Mouse (Mus musculus) pancreas, adult 10 weeks (tissue): ENCODE measurements around the gene Htatip2. TPM values are rescaled to one million over a fixed set of nuclear protein-coding genes. Genes with fewer than 3 reads are reported as not detected.

Source experiments
- polyA plus RNA-seq: library from polyadenylated mRNA; stranded (reverse); fragments of 350-450 nt; fragmentation: Illumina TruSeq; extraction: RNeasy Lipid Tissue Mini Kit (QIAGEN cat#74804); gene quantifications from one replicate; pipeline ENCODE4 v1.2.3, GENCODE M21; 2015; ENCODE audit warnings: low read depth, low replicate concordance; ENCODE audit not compliant: insufficient read depth

Htatip2 gene
- polyA plus RNA-seq, result 6.2 TPM

DNA sequence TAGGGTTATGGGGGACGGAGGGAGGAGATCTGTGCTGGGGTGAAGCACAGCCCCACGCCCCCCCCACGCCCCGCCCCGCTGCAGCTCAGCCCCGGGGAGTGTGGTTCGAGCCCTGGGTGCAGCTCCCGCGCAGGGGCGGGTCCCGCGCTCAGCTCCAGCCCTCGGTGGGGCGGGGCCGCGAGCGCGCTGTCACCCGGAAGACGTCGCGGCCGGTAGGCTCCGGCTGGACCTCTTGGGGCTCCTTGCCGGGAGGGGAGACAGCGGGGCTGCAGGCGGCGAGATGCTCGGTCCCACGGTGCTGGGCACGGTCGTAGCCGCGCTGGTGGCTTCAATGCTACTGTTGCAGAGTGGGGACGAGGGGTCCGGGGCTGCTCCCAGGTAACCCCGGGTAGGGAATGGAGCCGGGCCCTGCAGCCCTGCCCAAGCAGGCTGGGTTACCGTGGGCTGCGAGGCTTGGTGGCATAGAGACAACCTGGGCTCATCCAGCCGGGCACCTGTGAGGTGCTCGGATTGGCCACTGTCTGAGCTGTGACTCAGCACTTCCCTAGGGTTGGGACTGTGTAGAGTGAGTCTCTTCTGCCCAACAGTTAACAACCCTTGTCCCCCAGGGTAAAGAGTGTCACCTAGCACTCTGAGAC lies at the start of gene Htatip2:
Htatip2 (plus strand) TSS at position 182 of the 638 bp plus-strand sequence.

DNA sequence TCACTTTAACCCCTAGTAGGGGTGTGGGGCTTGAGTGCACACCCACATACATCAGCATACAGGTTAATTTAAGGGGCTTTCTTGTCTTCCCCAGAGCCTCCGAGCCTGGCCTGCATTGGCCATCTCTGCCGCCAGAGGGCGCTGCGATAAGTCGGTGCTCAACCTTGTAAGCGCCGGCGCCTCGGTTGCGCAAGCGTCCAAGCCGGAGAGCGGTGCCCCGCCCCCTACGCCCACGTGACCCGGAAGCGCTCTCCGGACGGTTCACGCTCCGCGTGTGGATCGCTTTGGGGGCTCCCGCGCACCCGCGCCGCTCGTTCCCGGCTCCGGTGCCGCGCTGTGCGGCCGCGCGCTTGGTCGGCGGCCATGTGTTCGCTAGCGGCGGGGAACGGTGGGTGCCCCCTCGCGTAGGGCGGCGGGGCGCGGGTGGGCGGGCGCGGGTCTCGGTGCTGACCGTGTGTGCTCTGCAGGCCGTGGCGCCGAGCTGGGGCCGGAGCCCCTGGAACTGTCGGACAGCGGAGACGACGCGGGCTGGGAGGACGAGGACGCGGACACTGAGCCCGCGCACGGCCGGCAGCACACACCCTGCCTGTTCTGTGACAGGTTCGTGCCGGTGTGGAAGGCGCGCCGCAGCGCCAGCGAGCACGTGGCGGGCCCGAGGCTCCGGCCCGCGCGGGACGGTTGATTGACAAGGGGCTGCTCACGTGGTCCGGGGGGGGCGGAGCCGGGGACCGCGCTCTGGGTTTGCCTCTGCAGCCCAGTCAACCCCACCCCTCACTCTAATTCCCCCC lies 19.4 kb downstream of the Htatip2 start, which contains the start of gene Prmt3:
Prmt3 (plus strand) TSS at position 233 of the 788 bp plus-strand sequence.

Other genes with a start within 250 kb of the Htatip2 start
- not detected for gene Dbx1, start 122.3 kb upstream of the Htatip2 start, polyA plus RNA-seq
- 3.9 TPM for gene Prmt3, start 19.2 kb downstream of the Htatip2 start, polyA plus RNA-seq
- gene Slc6a5, start 151.0 kb downstream of the Htatip2 start, polyA plus RNA-seq, result not detected
- 3.6 TPM for gene Nell1, start 215.7 kb downstream of the Htatip2 start, polyA plus RNA-seq